Mouse (Mus musculus): Measurements from ENCODE around the gene Rabgap1l. TPM values are rescaled to one million over a fixed set of nuclear protein-coding genes. Genes with fewer than 3 reads are reported as not detected.

Rabgap1l gene
- total and polyA plus RNA-seq, 2 experiments from 2014 or later: 34.1 to 110 TPM

DNA sequence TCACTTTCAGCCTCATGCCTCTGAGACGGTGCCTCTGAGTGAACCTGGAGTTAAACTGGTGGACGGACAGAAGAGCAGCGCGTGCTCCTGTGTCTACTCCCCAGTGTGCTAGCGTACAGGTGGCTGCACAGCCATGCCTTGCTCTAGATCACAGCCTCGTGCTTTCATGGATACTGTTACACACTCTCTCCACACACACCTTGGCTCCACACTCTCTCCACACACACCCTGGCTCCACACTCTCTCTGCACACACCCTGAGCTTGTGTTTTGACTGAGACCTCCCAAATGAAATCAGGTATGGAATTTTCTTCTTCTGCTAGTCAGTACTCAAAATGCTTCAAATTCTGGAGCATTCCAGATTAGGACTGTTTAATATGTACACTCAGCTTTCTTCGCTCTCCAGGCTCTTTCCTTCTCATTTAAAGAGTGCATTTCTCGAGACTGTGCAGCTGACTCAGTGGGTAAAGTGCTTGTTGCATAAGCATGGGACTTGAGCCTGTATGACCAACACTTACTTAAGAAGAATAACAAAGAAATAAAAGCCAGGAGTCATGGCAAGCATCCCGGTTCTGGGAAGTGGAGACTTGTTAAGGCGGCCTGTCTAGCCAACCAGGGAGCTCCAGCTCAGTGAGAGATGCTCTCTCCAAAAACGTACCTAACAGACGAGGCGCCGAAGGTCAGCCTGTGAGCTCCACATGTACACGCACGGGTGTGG lies 529.2 kb downstream of the Rabgap1l start:
- no peaks in the 10 kb centered on the region for H3K36me3 ChIP-seq (ENCODE audit: insufficient read depth, low read length)
- no peak for TF ChIP-seq CTCF (IDR thresholded peaks at IDR 0.05)
- no peak for ATAC-seq (ENCODE audit: low FRiP score)
- no peaks in the 10 kb centered on the region for H3K27me3 ChIP-seq (ENCODE audit: insufficient read depth, low read length)
- H3K4me2 ChIP-seq (ENCODE audit: low read depth, low read length, poor library complexity, severe bottlenecking): no peak overlapping the region
- DNase-seq (ENCODE audit: low spot score): no peak
- no peak overlapping the region for H3K4me3 ChIP-seq (ENCODE audit: low read depth, low read length)
- 86% methylated on average over 16 of the region's 16 CpGs for WGBS
- no peak overlapping the region for H3K27ac ChIP-seq (ENCODE audit: low read depth, low read length)
- no peaks in the 10 kb centered on the region for H3K9me3 ChIP-seq (ENCODE audit: low read length)
- no peaks in the 10 kb centered on the region; the same call in 1 of the 2 replicates for H3K4me1 ChIP-seq (ENCODE audit: insufficient read depth, low read length)
- H3K9ac ChIP-seq (replicated peaks; ENCODE audit: low read length, poor library complexity, severe bottlenecking): no peak overlapping the region

DNA sequence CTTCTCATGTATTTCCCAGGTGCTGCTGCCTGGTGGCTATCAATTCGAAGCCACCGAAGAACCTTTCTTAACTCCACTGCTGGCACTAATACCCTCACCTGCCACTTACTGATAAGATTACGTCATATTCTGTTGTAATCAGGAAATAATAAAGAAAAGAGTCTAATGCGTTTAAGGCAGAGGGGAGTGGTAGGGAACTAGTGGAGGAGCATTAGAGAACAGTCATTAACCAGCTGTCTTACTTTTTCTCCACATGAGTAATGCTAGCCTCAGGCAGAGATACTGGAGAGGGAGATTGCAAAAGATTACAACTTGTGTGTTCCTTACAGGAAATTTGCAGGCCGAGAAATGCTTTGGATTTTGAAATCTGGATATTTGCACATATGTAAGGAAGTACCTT lies 530.0 kb downstream of the Rabgap1l start:
- no peak for TF ChIP-seq CTCF (IDR thresholded peaks at IDR 0.05)
- no peak for DNase-seq (ENCODE audit: low spot score)
- Histone ChIP-seq H3K4me1 (ENCODE audit: insufficient read depth, low read length) (no peaks in the 10 kb centered on the region; the same call in 1 of the 2 replicates), H3K4me3 (ENCODE audit: low read depth, low read length) (no peak overlapping the region), H3K36me3 (ENCODE audit: insufficient read depth, low read length) (no peaks in the 10 kb centered on the region), H3K27ac (ENCODE audit: low read depth, low read length) (no peak overlapping the region), H3K27me3 (ENCODE audit: insufficient read depth, low read length) (no peaks in the 10 kb centered on the region), H3K9ac (replicated peaks; ENCODE audit: low read length, poor library complexity, severe bottlenecking) (no peak overlapping the region), H3K9me3 (ENCODE audit: low read length) (no peaks in the 10 kb centered on the region), H3K4me2 (ENCODE audit: low read depth, low read length, poor library complexity, severe bottlenecking) (no peak overlapping the region)
- 78% methylated on average over 5 of the region's 5 CpGs for WGBS
- ATAC-seq (ENCODE audit: low FRiP score): no peak

DNA sequence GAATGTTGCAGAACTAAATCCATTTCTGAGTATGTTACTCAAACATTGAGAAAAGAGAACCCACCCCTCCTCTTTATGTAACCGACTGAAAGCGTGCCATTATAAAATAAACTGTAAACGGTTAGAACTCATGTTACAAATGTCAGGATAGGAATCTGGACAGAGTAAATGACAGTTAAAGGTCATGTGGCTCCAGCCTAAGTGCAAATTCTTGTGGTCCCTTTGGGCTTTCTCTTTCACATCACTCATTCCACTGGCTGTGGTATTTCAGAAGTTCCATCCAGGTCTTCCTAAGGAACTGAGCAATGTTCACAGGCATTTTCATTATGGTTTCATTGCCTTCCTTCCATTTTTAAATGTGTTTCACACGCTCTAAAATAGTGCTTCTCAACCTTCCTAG lies 530.6 kb downstream of the Rabgap1l start:
- Histone ChIP-seq H3K4me1 (ENCODE audit: insufficient read depth, low read length) (no peaks in the 10 kb centered on the region; the same call in 1 of the 2 replicates), H3K27me3 (ENCODE audit: insufficient read depth, low read length) (no peaks in the 10 kb centered on the region), H3K4me3 (ENCODE audit: low read depth, low read length) (no peak overlapping the region), H3K9me3 (ENCODE audit: low read length) (no peaks in the 10 kb centered on the region), H3K9ac (replicated peaks; ENCODE audit: low read length, poor library complexity, severe bottlenecking) (no peak overlapping the region), H3K4me2 (ENCODE audit: low read depth, low read length, poor library complexity, severe bottlenecking) (no peak overlapping the region), H3K27ac (ENCODE audit: low read depth, low read length) (no peak overlapping the region), H3K36me3 (ENCODE audit: insufficient read depth, low read length) (no peaks in the 10 kb centered on the region)
- 78% methylated on average over 4 of the region's 4 CpGs for WGBS
- TF ChIP-seq CTCF (IDR thresholded peaks at IDR 0.05): no peak
- DNase-seq (ENCODE audit: low spot score) (no peak), ATAC-seq (ENCODE audit: low FRiP score) (no peak)

DNA sequence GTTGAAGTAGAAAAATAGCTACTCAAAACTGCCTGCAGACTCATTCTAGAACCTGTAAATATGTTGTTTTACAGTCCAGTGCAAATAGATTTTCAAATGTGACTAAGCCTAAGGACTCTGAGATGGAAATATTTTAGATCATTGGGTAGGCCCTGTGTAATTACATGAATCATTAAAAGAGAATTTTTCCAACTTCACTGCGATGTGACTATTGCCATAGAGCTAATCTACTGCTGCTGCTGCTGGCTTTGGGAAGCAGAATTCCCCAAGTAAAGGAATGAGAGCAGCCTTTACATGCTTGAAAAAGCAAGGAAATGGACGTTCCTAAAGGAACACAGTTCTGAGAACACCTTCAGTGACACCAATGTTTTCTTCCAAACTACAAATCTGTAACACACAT lies 531.2 kb downstream of the Rabgap1l start:
- DNase-seq (ENCODE audit: low spot score) (no peak), ATAC-seq (ENCODE audit: low FRiP score) (no peak)
- H3K4me3 ChIP-seq (ENCODE audit: low read depth, low read length): no peak overlapping the region
- H3K36me3 ChIP-seq (ENCODE audit: insufficient read depth, low read length): no peaks in the 10 kb centered on the region
- H3K4me1 ChIP-seq (ENCODE audit: insufficient read depth, low read length): no peaks in the 10 kb centered on the region; the same call in 1 of the 2 replicates
- no peak overlapping the region for H3K4me2 ChIP-seq (ENCODE audit: low read depth, low read length, poor library complexity, severe bottlenecking)
- H3K27ac ChIP-seq (ENCODE audit: low read depth, low read length): no peak overlapping the region
- no peak for TF ChIP-seq CTCF (IDR thresholded peaks at IDR 0.05)
- no peaks in the 10 kb centered on the region for H3K9me3 ChIP-seq (ENCODE audit: low read length)
- no peaks in the 10 kb centered on the region for H3K27me3 ChIP-seq (ENCODE audit: insufficient read depth, low read length)
- no peak overlapping the region for H3K9ac ChIP-seq (replicated peaks; ENCODE audit: low read length, poor library complexity, severe bottlenecking)
- 75% methylated on average over 2 of the region's 2 CpGs for WGBS

DNA sequence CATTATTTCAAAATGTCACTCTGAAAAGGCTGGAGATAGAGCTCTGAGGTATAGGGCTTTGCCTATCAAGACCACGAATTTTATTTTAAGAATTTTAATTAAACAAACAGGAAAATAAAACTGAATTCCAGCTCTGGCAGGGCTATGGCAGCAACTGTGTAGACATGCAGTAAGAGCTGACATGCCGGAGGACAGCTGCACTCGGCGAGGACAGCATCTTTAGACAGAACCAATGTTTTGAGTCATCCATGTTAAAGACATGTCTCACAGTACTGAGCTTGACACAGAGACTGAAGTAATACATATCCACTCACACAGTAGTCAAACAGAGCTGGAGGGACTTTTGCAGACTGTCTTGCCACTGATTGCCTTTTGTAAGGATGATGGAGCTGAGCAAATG lies 532.4 kb downstream of the Rabgap1l start:
- no peaks in the 10 kb centered on the region for H3K9me3 ChIP-seq (ENCODE audit: low read length)
- no peak for ATAC-seq (ENCODE audit: low FRiP score)
- DNase-seq (ENCODE audit: low spot score): no peak
- peaks cover 6% of the 10 kb centered on the region; the same call in 1 of the 2 replicates for H3K36me3 ChIP-seq (ENCODE audit: insufficient read depth, low read length)
- H3K4me2 ChIP-seq (ENCODE audit: low read depth, low read length, poor library complexity, severe bottlenecking): no peak overlapping the region
- WGBS: 84% methylated on average over 4 of the region's 4 CpGs
- H3K4me3 ChIP-seq (ENCODE audit: low read depth, low read length): no peak overlapping the region
- H3K9ac ChIP-seq (replicated peaks; ENCODE audit: low read length, poor library complexity, severe bottlenecking): no peak overlapping the region
- H3K27ac ChIP-seq (ENCODE audit: low read depth, low read length): peak overlapping the region; percentile 49
- no peaks in the 10 kb centered on the region for H3K27me3 ChIP-seq (ENCODE audit: insufficient read depth, low read length)
- no peak for TF ChIP-seq CTCF (IDR thresholded peaks at IDR 0.05)
- no peaks in the 10 kb centered on the region; the same call in 1 of the 2 replicates for H3K4me1 ChIP-seq (ENCODE audit: insufficient read depth, low read length)

DNA sequence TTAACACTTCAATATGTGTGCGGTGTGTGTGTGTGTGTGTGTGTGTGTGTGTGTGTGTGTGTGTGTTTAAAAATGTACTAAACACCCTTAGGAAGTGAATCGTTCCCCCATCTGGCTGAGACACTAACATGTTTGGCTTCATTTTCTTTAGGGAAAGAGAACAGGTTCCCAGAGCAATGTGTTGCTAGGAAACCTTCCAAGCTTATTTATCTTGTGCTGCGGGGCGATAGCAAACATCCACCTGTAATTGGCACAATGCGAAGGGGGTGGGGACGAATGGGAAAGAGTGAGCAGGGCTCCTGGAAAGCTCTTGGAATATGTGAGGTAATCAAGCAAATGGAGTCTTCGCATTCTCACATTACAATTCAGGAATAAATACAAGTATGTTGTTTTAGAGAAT lies 533.1 kb downstream of the Rabgap1l start:
- H3K4me2 ChIP-seq (ENCODE audit: low read depth, low read length, poor library complexity, severe bottlenecking): no peak overlapping the region
- peaks cover 6% of the 10 kb centered on the region; the same call in 1 of the 2 replicates for H3K36me3 ChIP-seq (ENCODE audit: insufficient read depth, low read length)
- TF ChIP-seq CTCF (IDR thresholded peaks at IDR 0.05): no peak
- H3K9ac ChIP-seq (replicated peaks; ENCODE audit: low read length, poor library complexity, severe bottlenecking): no peak overlapping the region
- no peaks in the 10 kb centered on the region for H3K9me3 ChIP-seq (ENCODE audit: low read length)
- peak; percentile 80 for ATAC-seq (ENCODE audit: low FRiP score)
- no peaks in the 10 kb centered on the region; the same call in 1 of the 2 replicates for H3K4me1 ChIP-seq (ENCODE audit: insufficient read depth, low read length)
- peak; percentile 84 for DNase-seq (ENCODE audit: low spot score)
- 33% methylated on average over 7 of the region's 7 CpGs for whole genome bisulfite sequencing
- H3K27me3 ChIP-seq (ENCODE audit: insufficient read depth, low read length): no peaks in the 10 kb centered on the region
- no peak overlapping the region for H3K27ac ChIP-seq (ENCODE audit: low read depth, low read length)
- H3K4me3 ChIP-seq (ENCODE audit: low read depth, low read length): no peak overlapping the region
